9 mouse cellular contexts compared by ENCODE assay signal in genomic region chr4:126200656-126201055, GRCm38 (mm10). TPM values are rescaled to one million over a fixed set of nuclear protein-coding genes. Genes with fewer than 3 reads are reported as not detected.
DNase-seq lines count a peak whose midpoint lies in the region; ATAC-seq and TF ChIP-seq lines count a peak whose summit lies in the region.
"Had no signal": no experiment of that assay in that cellular context is flagged by ENCODE, and none has a peak within 500 bp of the region (broad histone marks: within the 10 kb centered on the region; RNA-seq: fewer than 3 reads in every experiment).

No protein-coding gene starts in this region.

- no peak for DNase-seq in lung, embryonic 14.5 days
- DNase-seq in lung, postnatal 10 days = no peak
- no peak for DNase-seq in forebrain, embryonic 10.5 days (ENCODE audit: extremely low spot score, low spot score)
- DNase-seq in thymus, postnatal 4 days = no peak
- no peak for DNase-seq in frontal cortex, postnatal 10 days (ENCODE audit: low spot score in 2 of 2)
- DNase-seq in layer of hippocampus, postnatal 25 days (ENCODE audit: extremely low spot score in 1 of 2, low spot score in 1 of 2) = no peak
- DNase-seq: adrenal gland, adult 2 months had no signal

- H3K27me3 ChIP-seq in lung, embryonic 14.5 days (ENCODE audit: insufficient read depth, low read length) = no peaks in the 10 kb centered on the region
- no peaks in the 10 kb centered on the region for H3K27me3 ChIP-seq in forebrain, embryonic 10.5 days (ENCODE audit: poor library complexity, severe bottlenecking)
- H3K27me3 ChIP-seq in intestine, embryonic 16.5 days (replicated peaks; ENCODE audit: control insufficient read depth, insufficient read depth, low read length) = no peaks in the 10 kb centered on the region
- H3K27me3 ChIP-seq in neural tube, embryonic 12.5 days (replicated peaks) = no peaks in the 10 kb centered on the region

- H3K9me3 ChIP-seq in lung, embryonic 14.5 days (ENCODE audit: low read depth, low read length) = no peaks in the 10 kb centered on the region
- no peaks in the 10 kb centered on the region for H3K9me3 ChIP-seq in forebrain, embryonic 10.5 days
- no peaks in the 10 kb centered on the region for H3K9me3 ChIP-seq in intestine, embryonic 16.5 days (ENCODE audit: control insufficient read depth, low read length)
- H3K9me3 ChIP-seq in neural tube, embryonic 12.5 days = no peaks in the 10 kb centered on the region

- H3K9ac ChIP-seq in lung, embryonic 14.5 days = peak overlapping the region; percentile 84
- peak overlapping the region; percentile 93 for H3K9ac ChIP-seq in intestine, embryonic 16.5 days (ENCODE audit: low read depth, low read length)
- H3K9ac ChIP-seq in neural tube, embryonic 12.5 days = peak overlapping the region; percentile 48; the same call in 1 of the 2 replicates

- peaks cover 15% of the 10 kb centered on the region for H3K4me1 ChIP-seq in lung, embryonic 14.5 days (ENCODE audit: insufficient read depth)
- H3K4me1 ChIP-seq in forebrain, embryonic 10.5 days = peaks cover 36% of the 10 kb centered on the region
- peaks cover 37% of the 10 kb centered on the region for H3K4me1 ChIP-seq in intestine, embryonic 16.5 days (ENCODE audit: control insufficient read depth, insufficient read depth, low read length)
- H3K4me1 ChIP-seq in neural tube, embryonic 12.5 days = peaks cover 23% of the 10 kb centered on the region

- peak overlapping the region; percentile 69 for H3K4me3 ChIP-seq in lung, embryonic 14.5 days (ENCODE audit: low read depth, low read length)
- peak overlapping the region; percentile 85 for H3K4me3 ChIP-seq in forebrain, embryonic 10.5 days
- H3K4me3 ChIP-seq in intestine, embryonic 16.5 days (ENCODE audit: low read length) = peak overlapping the region; percentile 76
- H3K4me3 ChIP-seq in neural tube, embryonic 12.5 days = peak overlapping the region; percentile 13

- no peak for ATAC-seq in lung, embryonic 14.5 days (ENCODE audit: insufficient read depth)
- ATAC-seq in intestine, embryonic 16.5 days = no peak
- ATAC-seq in neural tube, embryonic 12.5 days (ENCODE audit: low FRiP score, low read depth) = no peak

- 29% methylated on average over 2 of the region's 2 CpGs for whole genome bisulfite sequencing in lung, embryonic 14.5 days
- WGBS in forebrain, embryonic 10.5 days = 86% methylated on average over 2 of the region's 2 CpGs
- 21% methylated on average over 2 of the region's 2 CpGs for WGBS in intestine, embryonic 16.5 days
- WGBS in neural tube, embryonic 12.5 days = 81% methylated on average over 2 of the region's 2 CpGs

- H3K27ac ChIP-seq in lung, embryonic 14.5 days (ENCODE audit: low read depth) = no peak overlapping the region
- no peak overlapping the region for H3K27ac ChIP-seq in forebrain, embryonic 10.5 days
- H3K27ac ChIP-seq in intestine, embryonic 16.5 days (ENCODE audit: low read length) = no peak overlapping the region
- H3K27ac ChIP-seq in neural tube, embryonic 12.5 days = no peak overlapping the region

- H3K4me2 ChIP-seq in lung, embryonic 14.5 days = peak overlapping the region; percentile 86
- H3K4me2 ChIP-seq in intestine, embryonic 16.5 days (ENCODE audit: low read depth, low read length) = peak overlapping the region; percentile 83
- H3K4me2 ChIP-seq in neural tube, embryonic 12.5 days (replicated peaks) = peak overlapping the region; percentile 71

- no peak for TF ChIP-seq CTCF in lung, embryonic 14.5 days (IDR thresholded peaks at IDR 0.05; ENCODE audit: low read depth)

- peaks cover 25% of the 10 kb centered on the region for H3K36me3 ChIP-seq in lung, embryonic 14.5 days (ENCODE audit: insufficient read depth)
- H3K36me3 ChIP-seq in forebrain, embryonic 10.5 days (replicated peaks) = peaks cover 49% of the 10 kb centered on the region
- H3K36me3 ChIP-seq in intestine, embryonic 16.5 days (ENCODE audit: control insufficient read depth, insufficient read depth, low read length) = no peaks in the 10 kb centered on the region
- H3K36me3 ChIP-seq in neural tube, embryonic 12.5 days = no peaks in the 10 kb centered on the region; the same call in 1 of the 2 replicates

RNA-seq across cellular contexts. Expression of gene Thrap3, which starts 1.9 kb away (rescaled TPM):
- 262 and 268 TPM in 2 replicates for polyA plus RNA-seq in lung, embryonic 14.5 days (2014; fragmentation: Nextera tagmentation; extraction: Ambion mirVana)
- polyA plus RNA-seq in forebrain, embryonic 10.5 days (2016; fragmentation: Nextera tagmentation; extraction: Ambion mirVana) = 251 and 256 TPM in 2 replicates
- polyA plus RNA-seq in intestine, embryonic 16.5 days (2015; fragmentation: Nextera tagmentation; extraction: Ambion mirVana) = 132 and 141 TPM in 2 replicates
- 236 and 241 TPM in 2 replicates for polyA plus RNA-seq in neural tube, embryonic 12.5 days (2016; fragmentation: Nextera tagmentation; extraction: Ambion mirVana)
- total RNA-seq in layer of hippocampus, postnatal 25 days (2021) = 100 to 1,000 TPM; 133 to 154 TPM

RNA-seq across cellular contexts. Expression of gene Sh3d21, which starts 37.4 kb away (rescaled TPM):
- 5.7 and 7.0 TPM in 2 replicates for polyA plus RNA-seq in lung, embryonic 14.5 days (2014; fragmentation: Nextera tagmentation; extraction: Ambion mirVana)
- 1.5 and 1.6 TPM in 2 replicates for polyA plus RNA-seq in forebrain, embryonic 10.5 days (2016; fragmentation: Nextera tagmentation; extraction: Ambion mirVana)
- 13.2 and 13.9 TPM in 2 replicates for polyA plus RNA-seq in intestine, embryonic 16.5 days (2015; fragmentation: Nextera tagmentation; extraction: Ambion mirVana)
- polyA plus RNA-seq in neural tube, embryonic 12.5 days (2016; fragmentation: Nextera tagmentation; extraction: Ambion mirVana) = 2.0 and 2.1 TPM in 2 replicates
- total RNA-seq in layer of hippocampus, postnatal 25 days (2021) = 1 to 10 TPM in 1 of 2 experiments, under 1 TPM in 1; 0.62 to 1.0 TPM

RNA-seq across cellular contexts. Expression of gene Eva1b, which starts 53.1 kb away (rescaled TPM):
- 92.6 and 97.8 TPM in 2 replicates for polyA plus RNA-seq in lung, embryonic 14.5 days (2014; fragmentation: Nextera tagmentation; extraction: Ambion mirVana)
- 19.1 and 20.7 TPM in 2 replicates for polyA plus RNA-seq in forebrain, embryonic 10.5 days (2016; fragmentation: Nextera tagmentation; extraction: Ambion mirVana)
- polyA plus RNA-seq in intestine, embryonic 16.5 days (2015; fragmentation: Nextera tagmentation; extraction: Ambion mirVana) = 34.7 and 35.4 TPM in 2 replicates
- polyA plus RNA-seq in neural tube, embryonic 12.5 days (2016; fragmentation: Nextera tagmentation; extraction: Ambion mirVana) = 28.7 and 33.5 TPM in 2 replicates
- 1 to 10 TPM; 2.8 to 3.1 TPM for total RNA-seq in layer of hippocampus, postnatal 25 days (2021)

RNA-seq across cellular contexts. Expression of gene Map7d1, which starts 55.5 kb away (rescaled TPM):
- polyA plus RNA-seq in lung, embryonic 14.5 days (2014; fragmentation: Nextera tagmentation; extraction: Ambion mirVana) = 50.7 and 61.1 TPM in 2 replicates
- polyA plus RNA-seq in forebrain, embryonic 10.5 days (2016; fragmentation: Nextera tagmentation; extraction: Ambion mirVana) = 45.6 and 47.1 TPM in 2 replicates
- 13.1 and 16.7 TPM in 2 replicates for polyA plus RNA-seq in intestine, embryonic 16.5 days (2015; fragmentation: Nextera tagmentation; extraction: Ambion mirVana)
- polyA plus RNA-seq in neural tube, embryonic 12.5 days (2016; fragmentation: Nextera tagmentation; extraction: Ambion mirVana) = 140 and 149 TPM in 2 replicates
- total RNA-seq in layer of hippocampus, postnatal 25 days (2021) = 100 to 1,000 TPM; 242 to 265 TPM

Comparison
In these comparisons a context has a peak if more than half of its experiments do, and no peak if none do; other contexts are left out.
1. H3K4me3 ChIP-seq: peak in every context shown above with its lines; median percentile 85 in forebrain, embryonic 10.5 days; 76 in intestine, embryonic 16.5 days; 69 in lung, embryonic 14.5 days; 13 in neural tube, embryonic 12.5 days.